In genomic region chr7:24850162-24850561, GRCm38 (mm10) we compare ENCODE assay signal across 10 mouse cellular contexts. TPM values are rescaled to one million over a fixed set of nuclear protein-coding genes. Genes with fewer than 3 reads are reported as not detected.
A peak's percentile ranks its signal among the peaks of the same experiment; 100 is the strongest.
DNase-seq lines count a peak whose midpoint lies in the region; ATAC-seq lines count a peak whose summit lies in the region.
"Had no signal": no experiment of that assay in that cellular context is flagged by ENCODE, and none has a peak within 500 bp of the region (broad histone marks: within the 10 kb centered on the region; RNA-seq: fewer than 3 reads in every experiment).

No protein-coding gene starts in this region.

- no peak overlapping the region for H3K9ac ChIP-seq in limb, embryonic 11.5 days (ENCODE audit: low read length)
- H3K9ac ChIP-seq in intestine, embryonic 16.5 days (ENCODE audit: low read depth, low read length), result no peak overlapping the region
- H3K9ac ChIP-seq: hindbrain, embryonic 15.5 days had no signal

- H3K27ac ChIP-seq in limb, embryonic 11.5 days (replicated peaks; ENCODE audit: low read depth, low read length), result no peak overlapping the region
- no peak overlapping the region for H3K27ac ChIP-seq in limb, embryonic 10.5 days
- H3K27ac ChIP-seq in intestine, embryonic 16.5 days (ENCODE audit: low read length), result no peak overlapping the region
- H3K27ac ChIP-seq: hindbrain, embryonic 15.5 days had no signal

- H3K4me2 ChIP-seq in limb, embryonic 11.5 days (ENCODE audit: low read depth, severe bottlenecking), result no peak overlapping the region
- no peak overlapping the region for H3K4me2 ChIP-seq in intestine, embryonic 16.5 days (ENCODE audit: low read depth, low read length)
- H3K4me2 ChIP-seq: hindbrain, embryonic 15.5 days had no signal

- no peaks in the 10 kb centered on the region for H3K27me3 ChIP-seq in limb, embryonic 11.5 days (ENCODE audit: control insufficient read depth, insufficient read depth, low read length)
- H3K27me3 ChIP-seq in limb, embryonic 10.5 days (ENCODE audit: low read depth, poor library complexity, severe bottlenecking), result no peaks in the 10 kb centered on the region
- no peaks in the 10 kb centered on the region for H3K27me3 ChIP-seq in intestine, embryonic 16.5 days (replicated peaks; ENCODE audit: control insufficient read depth, insufficient read depth, low read length)
- H3K27me3 ChIP-seq: hindbrain, embryonic 15.5 days had no signal

- H3K4me1 ChIP-seq in limb, embryonic 11.5 days (ENCODE audit: control insufficient read depth, insufficient read depth, low read length), result peaks cover 5% of the 10 kb centered on the region; the same call in 1 of the 2 replicates
- H3K4me1 ChIP-seq in limb, embryonic 10.5 days, result peaks cover 28% of the 10 kb centered on the region
- 0 out of 2 replicates have a peak, but pooled peaks cover 2% of the 10 kb centered on the region for H3K4me1 ChIP-seq in intestine, embryonic 16.5 days (ENCODE audit: control insufficient read depth, insufficient read depth, low read length)
- H3K4me1 ChIP-seq: hindbrain, embryonic 15.5 days had no signal

- H3K36me3 ChIP-seq in limb, embryonic 11.5 days (ENCODE audit: control insufficient read depth, insufficient read depth, low read length), result no peaks in the 10 kb centered on the region
- H3K36me3 ChIP-seq in limb, embryonic 10.5 days, result no peaks in the 10 kb centered on the region
- no peaks in the 10 kb centered on the region for H3K36me3 ChIP-seq in intestine, embryonic 16.5 days (ENCODE audit: control insufficient read depth, insufficient read depth, low read length)
- H3K36me3 ChIP-seq: hindbrain, embryonic 15.5 days had no signal

- peak; percentile 29 for DNase-seq in limb, embryonic 11.5 days (ENCODE audit: low spot score)
- DNase-seq in limb, embryonic 10.5 days (ENCODE audit: low spot score), result no peak
- DNase-seq in R1 (ENCODE audit: low read depth, low spot score), result peak; percentile 84
- DNase-seq in layer of hippocampus, adult 8-10 months (ENCODE audit: low spot score in 2 of 2), result peak; percentile 12 to 21
- peak; percentile 35 to 47 for DNase-seq in right cerebral cortex, postnatal 10 days (ENCODE audit: low spot score in 2 of 2)
- no peak for DNase-seq in B cell, adult 2 months
- DNase-seq: cerebellum, adult 2 months had no signal

- no peaks in the 10 kb centered on the region for H3K9me3 ChIP-seq in limb, embryonic 11.5 days (ENCODE audit: control insufficient read depth, low read length)
- no peaks in the 10 kb centered on the region for H3K9me3 ChIP-seq in limb, embryonic 10.5 days (replicated peaks)
- no peaks in the 10 kb centered on the region for H3K9me3 ChIP-seq in intestine, embryonic 16.5 days (ENCODE audit: control insufficient read depth, low read length)
- H3K9me3 ChIP-seq: hindbrain, embryonic 15.5 days had no signal

- no peak overlapping the region for H3K4me3 ChIP-seq in limb, embryonic 11.5 days (ENCODE audit: low read depth, low read length)
- H3K4me3 ChIP-seq in limb, embryonic 10.5 days, result no peak overlapping the region
- no peak overlapping the region for H3K4me3 ChIP-seq in intestine, embryonic 16.5 days (ENCODE audit: low read length)
- H3K4me3 ChIP-seq: hindbrain, embryonic 15.5 days had no signal

- no peak for ATAC-seq in limb, embryonic 11.5 days (ENCODE audit: insufficient number of reproducible peaks, low FRiP score, low TSS enrichment, low read depth)
- ATAC-seq in intestine, embryonic 16.5 days, result no peak

- 17% methylated on average over 5 of the region's 5 CpGs for WGBS in limb, embryonic 11.5 days
- 21% methylated on average over 5 of the region's 5 CpGs for WGBS in limb, embryonic 10.5 days
- 20% methylated on average over 5 of the region's 5 CpGs for WGBS in intestine, embryonic 16.5 days

RNA-seq across cellular contexts. Expression of gene Gm9844, which starts 11.9 kb away (rescaled TPM):
- polyA plus RNA-seq in limb, embryonic 11.5 days (2014; fragmentation: Nextera tagmentation; extraction: Ambion mirVana), result 20.0 and 22.1 TPM in 2 replicates
- 15.1 and 17.8 TPM in 2 replicates for polyA plus RNA-seq in limb, embryonic 10.5 days (2016; fragmentation: Nextera tagmentation; extraction: Ambion mirVana)
- total RNA-seq in layer of hippocampus, adult 8-10 months (2022), result not detected
- polyA plus RNA-seq in intestine, embryonic 16.5 days (2015; fragmentation: Nextera tagmentation; extraction: Ambion mirVana), result 8.6 and 9.7 TPM in 2 replicates

RNA-seq across cellular contexts. Expression of gene Lypd4, which starts 19.6 kb away (rescaled TPM):
- not detected in 2 replicates for polyA plus RNA-seq in limb, embryonic 11.5 days (2014; fragmentation: Nextera tagmentation; extraction: Ambion mirVana)
- not detected in 2 replicates for polyA plus RNA-seq in limb, embryonic 10.5 days (2016; fragmentation: Nextera tagmentation; extraction: Ambion mirVana)
- not detected for total RNA-seq in layer of hippocampus, adult 8-10 months (2022)
- polyA plus RNA-seq in intestine, embryonic 16.5 days (2015; fragmentation: Nextera tagmentation; extraction: Ambion mirVana), result not detected in 2 replicates
- total RNA-seq: neutrophil, adult 5-6 weeks had no signal
- polyA plus RNA-seq: cerebellum, adult 2 months; hindbrain, embryonic 15.5 days had no signal

RNA-seq across cellular contexts. Expression of gene Dmrtc2, which starts 19.7 kb away (rescaled TPM):
- polyA plus RNA-seq in limb, embryonic 11.5 days (2014; fragmentation: Nextera tagmentation; extraction: Ambion mirVana), result 0.11 TPM in 1 of 2 replicates, not detected in the other
- not detected in 2 replicates for polyA plus RNA-seq in limb, embryonic 10.5 days (2016; fragmentation: Nextera tagmentation; extraction: Ambion mirVana)
- not detected for total RNA-seq in layer of hippocampus, adult 8-10 months (2022)
- polyA plus RNA-seq in intestine, embryonic 16.5 days (2015; fragmentation: Nextera tagmentation; extraction: Ambion mirVana), result not detected in 2 replicates
- total RNA-seq: neutrophil, adult 5-6 weeks had no signal
- polyA plus RNA-seq: cerebellum, adult 2 months had no signal

RNA-seq across cellular contexts. Expression of gene Rps19, which starts 34.0 kb away (rescaled TPM):
- 2,245 and 2,332 TPM in 2 replicates for polyA plus RNA-seq in limb, embryonic 11.5 days (2014; fragmentation: Nextera tagmentation; extraction: Ambion mirVana)
- polyA plus RNA-seq in limb, embryonic 10.5 days (2016; fragmentation: Nextera tagmentation; extraction: Ambion mirVana), result 2,143 and 2,281 TPM in 2 replicates
- 100 to 1,000 TPM; 518 to 648 (median 579) TPM for total RNA-seq in layer of hippocampus, adult 8-10 months (2022)
- polyA plus RNA-seq in intestine, embryonic 16.5 days (2015; fragmentation: Nextera tagmentation; extraction: Ambion mirVana), result 2,122 and 2,334 TPM in 2 replicates

RNA-seq across cellular contexts. Expression of gene Cd79a, which starts 47.0 kb away (rescaled TPM):
- polyA plus RNA-seq in limb, embryonic 11.5 days (2014; fragmentation: Nextera tagmentation; extraction: Ambion mirVana), result 0.30 and 0.56 TPM in 2 replicates
- 0.31 and 0.36 TPM in 2 replicates for polyA plus RNA-seq in limb, embryonic 10.5 days (2016; fragmentation: Nextera tagmentation; extraction: Ambion mirVana)
- under 1 TPM in 2 of 4 experiments, not detected in 2; 0.30 to 0.58 TPM for total RNA-seq in layer of hippocampus, adult 8-10 months (2022)
- 0.39 and 0.46 TPM in 2 replicates for polyA plus RNA-seq in intestine, embryonic 16.5 days (2015; fragmentation: Nextera tagmentation; extraction: Ambion mirVana)

Comparison
In these comparisons a context has a peak if more than half of its experiments do, and no peak if none do; other contexts are left out.
1. DNase-seq: peak in limb, embryonic 11.5 days (single experiment), R1 (single experiment), layer of hippocampus, adult 8-10 months (2 of 2) and right cerebral cortex, postnatal 10 days (2 of 2); none in limb, embryonic 10.5 days (single experiment) and B cell, adult 2 months (0 of 2).